Mouse (Mus musculus) megakaryocyte-erythroid progenitor cell, adult 5-6 weeks (primary cell): Measurements from ENCODE around the gene Ccdc126. TPM values are rescaled to one million over a fixed set of nuclear protein-coding genes. Genes with fewer than 3 reads are reported as not detected.
A peak's percentile ranks its signal among the peaks of the same experiment; 100 is the strongest.
"Not testable (repeated sequence)": the region's sequence is repeated elsewhere in the genome, so short reads cannot be mapped to it uniquely, and the experiment has no call there.

Experiments
- ATAC-seq: replicated peaks from 2 replicates; pipeline ENCODE4 v1.8.0; 2016; ENCODE audit warnings: mild to moderate bottlenecking, inconsistent platforms; ENCODE audit not compliant: severe bottlenecking, poor library complexity, low FRiP score, low TSS enrichment
- total RNA-seq, 2 experiments: library from RNA; stranded (forward) in 1 of 2; stranded (reverse) in 1 of 2; fragments of 200-1000, 215-1000 nt in 1 of 2; fragments of >200 nt in 1 of 2; fragmentation: Nextera tagmentation in 1 of 2; gene quantifications; 2 replicates each; pipeline ENCODE4 v1.2.3; 2014 to 2017

Ccdc126 gene
- total RNA-seq (2014; fragmentation: Nextera tagmentation) (0.70 and 3.1 TPM in 2 replicates), total RNA-seq (2017) (0.94 and 2.1 TPM in 2 replicates)

GRCm38 (mm10) chr6:49318966-49319594 is at the start of gene Ccdc126:
Gene Ccdc126, plus strand, starts transcription at chr6:49319274.
- ATAC-seq, result peak; percentile 99

GRCm38 (mm10) chr6:49269923-49270322 is 49.2 kb upstream of the Ccdc126 start:
- ATAC-seq, result no peak

GRCm38 (mm10) chr6:49271815-49272214 is 47.3 kb upstream of the Ccdc126 start:
- ATAC-seq, result no peak

- no peak for ATAC-seq
These were observed 46.2 kb upstream of the Ccdc126 start for GRCm38 (mm10) chr6:49272863-49273262.

- no peak for ATAC-seq
These were observed 45.1 kb upstream of the Ccdc126 start for GRCm38 (mm10) chr6:49273934-49274333.

- no peak for ATAC-seq
These were observed 44.5 kb upstream of the Ccdc126 start for GRCm38 (mm10) chr6:49274416-49275091.

- ATAC-seq, result no peak
These were observed 43.8 kb upstream of the Ccdc126 start for GRCm38 (mm10) chr6:49275296-49275695.

GRCm38 (mm10) chr6:49280942-49281341 is 38.1 kb upstream of the Ccdc126 start:
- no peak for ATAC-seq

- ATAC-seq, result 0 out of 2 replicates have a peak, but pooled peaks have one; percentile 52
These were observed 37.0 kb upstream of the Ccdc126 start for GRCm38 (mm10) chr6:49282122-49282521.

GRCm38 (mm10) chr6:49298286-49298685 is 20.8 kb upstream of the Ccdc126 start:
- ATAC-seq, result no peak

- ATAC-seq, result not testable (repeated sequence)
These were observed 4.3 kb upstream of the Ccdc126 start for GRCm38 (mm10) chr6:49314821-49315220.

- ATAC-seq, result no peak
These were observed 681 bp downstream of the Ccdc126 start for GRCm38 (mm10) chr6:49319595-49320315.

- ATAC-seq, result no peak
These were observed 2.3 kb downstream of the Ccdc126 start for GRCm38 (mm10) chr6:49321341-49321740.

- no peak for ATAC-seq
These were observed 3.0 kb downstream of the Ccdc126 start for GRCm38 (mm10) chr6:49322056-49322455.

- ATAC-seq, result no peak
These were observed 3.9 kb downstream of the Ccdc126 start for GRCm38 (mm10) chr6:49322986-49323385.

GRCm38 (mm10) chr6:49324528-49324927 is 5.5 kb downstream of the Ccdc126 start:
- no peak for ATAC-seq

- no peak for ATAC-seq
These were observed 6.2 kb downstream of the Ccdc126 start for GRCm38 (mm10) chr6:49325294-49325693.

GRCm38 (mm10) chr6:49326846-49327245 is 7.8 kb downstream of the Ccdc126 start:
- no peak for ATAC-seq

GRCm38 (mm10) chr6:49331369-49332059 is 12.4 kb downstream of the Ccdc126 start:
- ATAC-seq, result no peak

GRCm38 (mm10) chr6:49332060-49332370 is 12.9 kb downstream of the Ccdc126 start:
- no peak for ATAC-seq
